Mouse (Mus musculus): ENCODE results near the gene Lyrm7. TPM values are rescaled to one million over a fixed set of nuclear protein-coding genes. Genes with fewer than 3 reads are reported as not detected.

Lyrm7 gene
- total RNA-seq (2023): 9.6 TPM

DNA sequence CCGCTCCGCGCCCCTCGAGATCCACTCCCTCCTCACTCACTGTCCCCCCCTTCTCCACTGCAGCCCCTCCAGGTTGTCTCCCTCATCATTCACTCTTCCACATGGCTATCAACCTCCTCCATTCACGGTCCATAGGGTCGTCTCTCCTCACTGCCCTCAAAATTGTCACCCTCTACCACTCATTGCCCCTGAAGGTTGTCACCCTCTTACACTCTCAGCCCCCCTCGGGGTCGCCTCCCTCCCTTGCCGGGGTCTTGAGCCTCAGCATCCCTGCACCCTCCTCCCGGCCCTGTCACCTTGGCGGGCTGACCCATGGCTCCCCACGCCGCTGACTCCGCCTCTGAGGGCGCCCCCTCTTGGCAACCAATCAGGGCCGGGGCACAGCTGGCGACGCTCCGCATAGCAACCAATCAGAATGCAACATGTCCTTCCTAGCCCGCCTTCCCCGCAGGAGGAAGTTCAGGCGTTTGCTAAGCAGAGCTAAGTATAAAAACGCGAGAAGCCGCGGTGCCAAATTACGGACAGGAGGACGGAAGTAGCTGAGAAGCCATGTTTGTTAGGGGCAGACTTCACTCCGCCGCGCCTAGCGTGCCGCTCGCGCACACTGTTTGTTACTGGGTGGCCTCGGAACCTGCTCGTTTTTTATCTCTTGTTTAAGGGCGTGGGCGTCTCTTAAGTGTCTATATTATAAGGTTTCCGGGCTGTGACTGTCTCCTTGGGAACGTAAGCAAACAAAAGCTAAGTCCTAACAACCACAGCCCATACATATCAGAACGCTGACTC lies at the start of gene Lyrm7:
TSS of gene Lyrm7 (minus strand) at position 661 of the 783 bp plus-strand sequence.

DNA sequence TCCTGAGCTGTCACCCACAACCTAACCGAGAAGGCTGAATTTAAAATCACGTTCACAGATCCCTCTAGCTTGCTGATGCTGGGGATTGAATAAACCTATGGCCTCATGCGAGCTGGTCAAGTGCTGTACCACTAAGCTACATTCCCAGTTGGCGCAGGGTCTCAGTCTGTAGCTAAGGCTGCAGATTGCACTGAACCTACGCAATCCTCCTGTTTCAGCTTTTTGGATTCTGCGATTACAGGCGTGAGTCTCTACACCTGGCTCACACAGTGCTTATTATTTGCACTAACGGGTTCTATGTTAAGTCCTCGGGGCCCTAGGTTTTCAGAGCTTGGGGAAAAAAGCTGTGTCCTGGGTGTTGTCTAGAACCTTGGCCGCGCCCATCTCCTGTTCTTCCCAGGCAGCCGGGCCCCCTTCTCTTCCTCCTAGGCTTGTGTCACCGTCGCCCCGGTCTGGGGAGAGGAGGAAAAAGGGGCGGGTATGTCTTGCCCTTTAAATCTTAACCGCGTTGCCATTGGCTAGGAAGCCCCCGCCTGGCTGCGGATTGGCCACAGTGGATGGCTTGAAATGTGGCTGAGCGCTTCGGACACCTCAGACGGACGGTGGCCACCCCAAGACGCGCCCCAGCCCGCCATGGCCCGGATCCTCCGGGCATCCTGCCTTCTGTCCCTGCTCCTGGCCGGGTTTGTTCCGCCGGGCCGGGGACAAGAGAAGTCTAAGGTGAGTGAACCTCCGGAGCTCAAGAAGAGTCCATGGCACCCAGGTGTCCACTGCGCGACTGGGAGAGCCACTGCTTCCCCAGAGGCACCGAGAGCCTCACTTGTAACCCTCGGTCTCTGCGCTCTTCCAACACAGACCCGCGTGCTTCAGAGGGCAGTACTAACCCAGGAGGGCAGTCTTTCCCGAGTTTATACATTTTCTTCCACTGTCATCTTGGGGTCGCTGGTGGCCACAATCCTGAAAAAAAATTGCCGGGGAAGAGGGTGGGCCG lies 41.9 kb upstream of the Lyrm7 start, which contains the start of gene Gpx3:
TSS of gene Gpx3 (plus strand) at position 121 of the 991 bp plus-strand sequence.

DNA sequence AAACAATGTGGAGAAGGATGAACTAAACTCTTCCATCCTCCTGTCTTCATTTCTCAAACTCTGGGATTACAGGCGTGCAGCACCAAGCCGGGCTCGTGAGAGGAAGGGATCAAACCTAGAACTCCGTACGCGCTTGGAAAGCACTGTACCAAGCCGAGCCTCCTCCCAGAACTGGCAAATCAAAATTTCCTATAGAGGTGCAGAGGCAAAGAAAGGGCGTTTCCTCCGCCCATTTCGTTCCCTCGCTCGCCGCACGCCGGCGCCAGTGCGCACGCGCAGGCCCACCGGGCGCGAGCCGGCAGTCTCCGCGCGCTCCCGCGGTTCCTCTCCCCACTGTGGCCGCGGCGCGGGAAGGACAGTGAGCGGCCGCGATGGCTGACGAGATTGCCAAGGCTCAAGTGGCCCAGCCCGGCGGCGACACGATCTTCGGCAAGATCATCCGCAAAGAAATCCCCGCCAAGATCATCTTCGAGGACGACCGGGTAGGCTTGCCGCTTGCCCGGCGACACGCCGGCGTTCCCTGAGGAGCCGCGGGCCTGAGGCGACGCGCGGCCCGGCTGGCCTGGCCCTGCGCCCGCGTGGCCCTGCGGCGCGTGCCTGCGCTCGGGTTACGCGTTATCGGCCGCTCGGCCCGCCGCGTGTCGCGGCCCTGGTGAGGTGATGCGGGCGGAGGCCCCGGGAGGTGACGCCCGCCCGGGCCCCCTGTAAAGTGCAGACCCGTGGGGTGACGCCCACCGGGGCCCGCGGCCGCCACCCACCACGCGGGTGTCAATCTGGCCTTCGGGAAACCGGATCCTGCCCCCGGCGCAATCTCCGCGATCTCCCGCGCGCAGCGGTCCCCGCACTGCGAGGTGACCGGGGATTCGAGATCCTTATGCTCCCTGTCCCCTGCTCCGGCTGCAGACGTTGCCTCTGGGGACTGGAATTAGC lies 5.7 kb upstream of the Lyrm7 start, which contains the start of gene Hint1:
TSS of gene Hint1 (plus strand) at position 265 of the 930 bp plus-strand sequence.

DNA sequence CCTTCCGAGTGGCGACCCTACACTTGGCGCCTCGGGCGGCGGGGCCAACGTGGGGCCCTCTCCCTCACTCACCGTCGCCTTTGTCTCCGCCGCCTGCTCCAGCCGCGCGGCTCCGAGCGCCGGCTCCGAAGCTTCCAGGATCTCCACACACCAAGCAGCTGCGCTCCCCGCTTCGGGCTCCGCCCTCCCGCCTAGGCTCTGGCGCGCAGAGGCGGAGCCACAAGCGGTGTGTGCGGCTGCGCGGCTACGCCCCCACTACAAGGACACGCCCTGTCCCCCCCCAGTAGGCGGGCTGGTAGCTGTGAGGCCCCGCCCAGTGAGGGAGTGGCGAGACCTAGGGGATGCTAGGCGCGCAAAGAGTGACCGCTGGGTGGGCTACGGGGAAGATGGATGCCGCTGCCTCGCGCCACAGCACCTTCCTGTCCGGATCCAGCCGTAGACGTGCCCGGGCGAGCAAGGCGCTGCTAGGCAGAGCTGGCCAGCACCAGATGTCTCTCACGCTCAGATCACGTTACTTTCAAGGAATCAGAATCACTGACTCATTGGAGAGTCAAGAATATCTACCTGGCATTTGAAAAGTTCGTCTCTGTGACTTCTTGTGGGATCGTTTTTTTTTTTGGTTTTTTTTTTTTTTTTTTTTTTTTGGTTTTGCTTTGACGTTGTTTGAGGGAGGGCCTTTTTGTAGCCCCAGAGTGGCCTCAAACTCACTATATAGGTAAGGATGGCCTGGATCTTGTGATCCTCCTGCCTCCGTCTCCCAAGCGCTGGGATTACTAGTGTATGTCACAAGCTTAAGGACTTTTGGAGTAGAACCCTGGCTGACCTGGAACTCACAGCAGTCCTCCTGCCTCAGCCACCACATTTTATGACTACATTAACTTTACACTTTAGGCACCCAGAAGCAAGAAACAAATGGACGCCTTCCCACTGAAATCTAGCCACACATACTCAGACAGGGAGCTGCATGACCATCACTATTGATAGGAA lies 72.9 kb downstream of the Lyrm7 start, which contains the start of gene Cdc42se2:
TSS of gene Cdc42se2 (minus strand) at position 188 of the 987 bp plus-strand sequence.

Other genes starting within 250 kb of the Lyrm7 start
- 150 TPM for gene Cdc42se2, start 73.2 kb downstream of the Lyrm7 start, total RNA-seq (2023)
- gene Hint1, start 5.5 kb upstream of the Lyrm7 start, total RNA-seq (2023): 121 TPM
- 0.86 TPM for gene Gpx3, start 41.5 kb upstream of the Lyrm7 start, total RNA-seq (2023)
- 169 TPM for gene Tnip1, start 102.0 kb upstream of the Lyrm7 start, total RNA-seq (2023)
- gene Anxa6, start 172.5 kb upstream of the Lyrm7 start, total RNA-seq (2023): 391 TPM
- gene Ccdc69, start 217.2 kb upstream of the Lyrm7 start, total RNA-seq (2023): 29.9 TPM
- 73.0 TPM for gene Gm2a, start 237.2 kb upstream of the Lyrm7 start, total RNA-seq (2023)